11 mouse cellular contexts compared by ENCODE assay signal in the genomic region with DNA sequence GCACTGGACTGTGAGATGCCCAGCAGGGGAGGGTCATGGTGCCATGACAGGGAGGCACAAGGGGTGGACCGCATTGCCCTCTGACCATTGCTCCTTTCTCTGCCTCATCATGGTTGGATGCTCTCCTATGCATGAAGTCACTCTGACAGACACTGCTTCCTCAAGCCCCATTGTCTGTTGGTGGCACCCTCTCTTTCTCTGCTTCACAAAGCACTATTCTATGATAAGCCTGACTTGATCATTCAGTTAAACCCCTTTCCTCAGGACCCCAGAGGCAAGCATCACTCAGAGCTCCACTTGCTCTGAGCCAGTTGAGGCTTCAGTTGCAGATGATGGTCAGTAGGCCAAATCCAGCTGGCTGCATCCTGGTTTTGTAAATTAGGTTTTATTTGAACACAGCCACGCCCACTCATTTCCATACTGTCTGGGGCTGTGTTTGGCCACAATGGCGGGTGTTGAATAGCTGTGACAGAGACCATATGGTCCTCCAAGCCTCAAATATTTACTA.
DNase-seq lines count a peak whose midpoint lies in the region; ATAC-seq lines count a peak whose summit lies in the region.
"Had no signal": no experiment of that assay in that cellular context is flagged by ENCODE, and none has a peak within 500 bp of the region (broad histone marks: within the 10 kb centered on the region; RNA-seq: fewer than 3 reads in every experiment).

No protein-coding gene starts in this region.

- H3K27ac ChIP-seq in hindbrain, embryonic 10.5 days: peak overlapping the region; percentile 86
- H3K27ac ChIP-seq: limb, embryonic 10.5 days had no signal

- peaks cover 79% of the 10 kb centered on the region for H3K4me1 ChIP-seq in hindbrain, embryonic 10.5 days (replicated peaks)

- no peak overlapping the region for H3K4me3 ChIP-seq in hindbrain, embryonic 10.5 days
- H3K4me3 ChIP-seq: limb, embryonic 10.5 days; megakaryocyte, embryonic 14.5 days had no signal

- WGBS in hindbrain, embryonic 10.5 days: 35% methylated on average over 3 of the region's 3 CpGs

- H3K36me3 ChIP-seq in hindbrain, embryonic 10.5 days: peaks cover 49% of the 10 kb centered on the region

- peak; percentile 9; the same call in 1 of the 2 replicates for ATAC-seq in frontal cortex, adult (ENCODE audit: low TSS enrichment)

- no peak for DNase-seq in frontal cortex, postnatal 25 days (ENCODE audit: low spot score in 2 of 2)
- peak; percentile 30 for DNase-seq in ES-CJ7 (ENCODE audit: low read depth, low spot score)
- DNase-seq in hindbrain, embryonic 10.5 days (ENCODE audit: low spot score): peak; percentile 79
- DNase-seq in mesoderm, embryonic 11.5 days (ENCODE audit: low read depth, low spot score): peak; percentile 66
- DNase-seq in layer of hippocampus, postnatal 36 days: no peak
- DNase-seq in spleen, postnatal 14 days (ENCODE audit: low spot score in 2 of 2): no peak
- DNase-seq in adrenal gland, adult 18-20 months (ENCODE audit: low spot score in 2 of 2): no peak
- DNase-seq: right cerebral cortex, postnatal 25 days had no signal

- H3K9me3 ChIP-seq in hindbrain, embryonic 10.5 days: no peaks in the 10 kb centered on the region
- H3K9me3 ChIP-seq: limb, embryonic 10.5 days; megakaryocyte, embryonic 14.5 days had no signal

- no peaks in the 10 kb centered on the region for H3K27me3 ChIP-seq in hindbrain, embryonic 10.5 days (ENCODE audit: insufficient read depth, poor library complexity, severe bottlenecking)

Comparison
In these comparisons a context has a peak if more than half of its experiments do, and no peak if none do; other contexts are left out.
1. DNase-seq: peak in ES-CJ7 (single experiment), hindbrain, embryonic 10.5 days (single experiment) and mesoderm, embryonic 11.5 days (single experiment); none in frontal cortex, postnatal 25 days (0 of 2), layer of hippocampus, postnatal 36 days (0 of 2), spleen, postnatal 14 days (0 of 2) and adrenal gland, adult 18-20 months (0 of 2).